Mouse (Mus musculus) heart, adult 2 months (tissue): ENCODE data around the gene Pcdh19.

ENCODE experiments used
- CTCF ChIP-seq: fragments of 200-600 bp; IDR thresholded peaks from 2 replicates; pipeline ENCODE4 v1.8.1; 2022; ENCODE audit warnings: antibody characterized with exemption, mild to moderate bottlenecking, moderate library complexity
- EP300 ChIP-seq: fragments of 200-500 bp; IDR thresholded peaks from 2 replicates; pipeline ENCODE4 v1.6.1; 2011; ENCODE audit warnings: low read depth, low read length, control low read depth; ENCODE audit not compliant: insufficient read depth

DNA sequence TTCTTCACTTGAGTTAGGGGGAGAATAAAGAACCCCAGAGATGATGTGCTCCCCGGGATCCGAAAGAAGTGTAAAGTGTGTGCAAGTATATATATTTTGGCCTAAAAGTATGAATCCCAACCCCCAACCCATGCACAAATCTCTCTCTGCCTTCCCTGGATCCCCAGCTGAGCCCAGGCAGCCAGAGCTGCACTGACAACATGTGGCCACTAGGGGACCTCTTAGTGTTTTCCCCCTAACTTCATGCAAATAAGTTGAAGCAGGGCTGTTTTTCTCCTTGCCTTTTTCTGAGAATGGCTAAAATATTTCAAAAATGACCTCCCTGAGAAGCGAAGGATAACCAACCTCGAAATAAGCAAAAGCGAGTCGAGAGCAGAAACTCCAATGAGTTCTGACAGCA is 46.2 kb upstream of the Pcdh19 start:
- peak; percentile 85 for TF ChIP-seq CTCF
- no peak for TF ChIP-seq EP300
